Mouse (Mus musculus) embryo, embryonic 10 days (tissue): ENCODE measurements at regions not wholly inside any gene's neighbourhood (a gene's known extent, or its start where the extent isn't known, plus 50 kb on each side); places are given as distances from the start of the nearest gene placed in this dataset.

Source experiments
- DNase-seq: peaks from one replicate; pipeline ENCODE4 v3.0.0-alpha.2; 2015; ENCODE audit warnings: low spot score

- no peak for DNase-seq
Observed at GRCm38 (mm10) chr1:72108678-72109077, 103.4 kb downstream of the Mreg start.

GRCm38 (mm10) chr1:72107125-72107524, 105.0 kb downstream of the Mreg start:
- DNase-seq: no peak

- DNase-seq: no peak
Observed at GRCm38 (mm10) chr1:72106655-72107054, 105.5 kb downstream of the Mreg start.

GRCm38 (mm10) chr1:72105435-72106057, 106.6 kb downstream of the Mreg start:
- no peak for DNase-seq

GRCm38 (mm10) chr1:72103962-72104361, 108.1 kb downstream of the Mreg start:
- no peak for DNase-seq

- DNase-seq: no peak
Observed at GRCm38 (mm10) chr1:72103387-72103786, 108.7 kb downstream of the Mreg start.

- DNase-seq: no peak
Observed at GRCm38 (mm10) chr1:72099447-72099846, 112.7 kb downstream of the Mreg start.

GRCm38 (mm10) chr1:72091344-72091743, 120.8 kb downstream of the Mreg start:
- DNase-seq: no peak

GRCm38 (mm10) chr1:72085661-72086060, 126.4 kb downstream of the Mreg start:
- peak; percentile 30 for DNase-seq

- DNase-seq: no peak
Observed at GRCm38 (mm10) chr1:72084219-72084618, 127.9 kb downstream of the Mreg start.

GRCm38 (mm10) chr1:72082366-72082765, 129.7 kb downstream of the Mreg start:
- DNase-seq: no peak

GRCm38 (mm10) chr1:72081811-72082210, 130.3 kb downstream of the Mreg start:
- DNase-seq: no peak

- no peak for DNase-seq
Observed at GRCm38 (mm10) chr1:72078926-72079550, 133.1 kb downstream of the Mreg start.

GRCm38 (mm10) chr1:72076341-72076740, 135.8 kb downstream of the Mreg start:
- no peak for DNase-seq

- DNase-seq: no peak
Observed at GRCm38 (mm10) chr1:72075464-72075863, 136.6 kb downstream of the Mreg start.

- DNase-seq: no peak
Observed at GRCm38 (mm10) chr1:72073245-72073644, 138.9 kb downstream of the Mreg start.

GRCm38 (mm10) chr1:72070489-72070888, 141.6 kb downstream of the Mreg start:
- DNase-seq: no peak

GRCm38 (mm10) chr1:72069056-72069455, 143.1 kb downstream of the Mreg start:
- no peak for DNase-seq

- no peak for DNase-seq
Observed at GRCm38 (mm10) chr1:72065090-72065489, 147.0 kb downstream of the Mreg start.

GRCm38 (mm10) chr1:72060393-72060792, 151.7 kb downstream of the Mreg start:
- DNase-seq: no peak

- no peak for DNase-seq
Observed at GRCm38 (mm10) chr1:72058045-72058703, 153.9 kb downstream of the Mreg start.

GRCm38 (mm10) chr1:72054541-72054940, 157.6 kb downstream of the Mreg start:
- no peak for DNase-seq

- no peak for DNase-seq
Observed at GRCm38 (mm10) chr1:72050858-72051257, 161.2 kb downstream of the Mreg start.
